Mouse (Mus musculus) adipocyte (in vitro differentiated cells): ENCODE results near the gene Gm45837.

Experiments used
- DNase-seq: peaks from one replicate; pipeline ENCODE4 v3.0.0-alpha.2; 2016; ENCODE audit warnings: low spot score

The Gm45837 gene

GRCm38 (mm10) chr7:101410267-101410936 is at the start of gene Gm45837:
Gm45837 (plus strand) TSS chr7:101410886.
- DNase-seq, result no peak

- no peak for DNase-seq
These were observed 49.7 kb upstream of the Gm45837 start for GRCm38 (mm10) chr7:101361021-101361420.

GRCm38 (mm10) chr7:101361767-101362166 is 48.9 kb upstream of the Gm45837 start:
- no peak for DNase-seq

GRCm38 (mm10) chr7:101362791-101363191 is 47.9 kb upstream of the Gm45837 start:
- DNase-seq, result no peak

- DNase-seq, result no peak
These were observed 46.8 kb upstream of the Gm45837 start for GRCm38 (mm10) chr7:101363914-101364313.

GRCm38 (mm10) chr7:101367901-101368852 is 42.5 kb upstream of the Gm45837 start:
- no peak for DNase-seq

- DNase-seq, result no peak
These were observed 41.0 kb upstream of the Gm45837 start for GRCm38 (mm10) chr7:101369666-101370065.

- no peak for DNase-seq
These were observed 37.6 kb upstream of the Gm45837 start for GRCm38 (mm10) chr7:101373082-101373481.

- peak; percentile 48 for DNase-seq
These were observed 36.5 kb upstream of the Gm45837 start for GRCm38 (mm10) chr7:101374155-101374554.

- no peak for DNase-seq
These were observed 33.9 kb upstream of the Gm45837 start for GRCm38 (mm10) chr7:101376701-101377340.

GRCm38 (mm10) chr7:101377741-101378262 is 32.9 kb upstream of the Gm45837 start:
- peak; percentile 40 for DNase-seq

GRCm38 (mm10) chr7:101378285-101378684 is 32.4 kb upstream of the Gm45837 start:
- DNase-seq, result no peak

- DNase-seq, result no peak
These were observed 31.8 kb upstream of the Gm45837 start for GRCm38 (mm10) chr7:101378796-101379465.

GRCm38 (mm10) chr7:101379732-101380131 is 31.0 kb upstream of the Gm45837 start:
- DNase-seq, result no peak

- no peak for DNase-seq
These were observed 29.2 kb upstream of the Gm45837 start for GRCm38 (mm10) chr7:101381512-101381911.

GRCm38 (mm10) chr7:101382378-101382777 is 28.3 kb upstream of the Gm45837 start:
- peak; percentile 10 for DNase-seq

- DNase-seq, result no peak
These were observed 26.9 kb upstream of the Gm45837 start for GRCm38 (mm10) chr7:101383756-101384155.

- DNase-seq, result no peak
These were observed 25.8 kb upstream of the Gm45837 start for GRCm38 (mm10) chr7:101384931-101385330.

GRCm38 (mm10) chr7:101385331-101385733 is 25.4 kb upstream of the Gm45837 start:
- DNase-seq, result no peak

- DNase-seq, result no peak
These were observed 24.7 kb upstream of the Gm45837 start for GRCm38 (mm10) chr7:101385866-101386452.

- no peak for DNase-seq
These were observed 21.4 kb upstream of the Gm45837 start for GRCm38 (mm10) chr7:101389256-101389655.
